Mouse (Mus musculus) erythroblast, embryonic 14.5 days (primary cell): ENCODE measurements around the gene Fance. TPM values are rescaled to one million over a fixed set of nuclear protein-coding genes. Genes with fewer than 3 reads are reported as not detected.
"Not testable (repeated sequence)": the region's sequence is repeated elsewhere in the genome, so short reads cannot be mapped to it uniquely, and the experiment has no call there.

Experiments used
- H3K27me3 ChIP-seq: 2 replicates; pipeline ENCODE4 v1.6.1; 2012; ENCODE audit warnings: inconsistent platforms; ENCODE audit not compliant: control insufficient read depth
- H3K36me3 ChIP-seq: 2 replicates; pipeline ENCODE4 v1.6.1; 2012; ENCODE audit warnings: mild to moderate bottlenecking, inconsistent platforms; ENCODE audit not compliant: control insufficient read depth
- H3K4me1 ChIP-seq: 2 replicates; pipeline ENCODE4 v1.6.1; 2012; ENCODE audit warnings: inconsistent platforms; ENCODE audit not compliant: control insufficient read depth
- H3K4me3 ChIP-seq: replicated peaks from 2 replicates; pipeline ENCODE3; 2012; ENCODE audit warnings: moderate library complexity, mild to moderate bottlenecking, inconsistent platforms
- H3K9me3 ChIP-seq: 2 replicates; pipeline ENCODE4 v1.6.1; 2012; ENCODE audit warnings: low read length, inconsistent platforms, mixed read lengths; ENCODE audit not compliant: control insufficient read depth
- GATA1 ChIP-seq: IDR thresholded peaks from 2 replicates; pipeline ENCODE4 v1.6.1; 2012; ENCODE audit warnings: low read length, inconsistent platforms, mixed read lengths
- TAL1 ChIP-seq: IDR thresholded peaks from 3 replicates; pipeline ENCODE4 v1.6.1; 2012; ENCODE audit warnings: low read length, inconsistent platforms, mixed read lengths
- polyA plus RNA-seq: library from polyadenylated mRNA; stranded (reverse); fragments of >175 nt; gene quantifications from 2 replicates; pipeline ENCODE4 v1.2.3, GENCODE M21; 2012

Gene Fance
- polyA plus RNA-seq, 1 experiment: 1.7 TPM

GRCm38 (mm10) chr17:28349901-28350465 lies 36.7 kb downstream of the Fance start:
- no peaks in the 10 kb centered on the region for H3K9me3 ChIP-seq
- no peaks in the 10 kb centered on the region for H3K36me3 ChIP-seq
- TF ChIP-seq GATA1 (no peak), TAL1 (no peak)
- peak overlapping the region; percentile 61 for H3K4me3 ChIP-seq
- H3K27me3 ChIP-seq: peaks cover 73% of the 10 kb centered on the region
- peaks cover 49% of the 10 kb centered on the region for H3K4me1 ChIP-seq

GRCm38 (mm10) chr17:28350466-28351352 lies 37.4 kb downstream of the Fance start, which contains the start of gene Tead3:
Gene Tead3, minus strand, starts transcription at chr17:28350817.
- no peak for TF ChIP-seq TAL1
- no peak for TF ChIP-seq GATA1
- H3K4me1 ChIP-seq: peaks cover 42% of the 10 kb centered on the region
- no peaks in the 10 kb centered on the region for H3K36me3 ChIP-seq
- H3K4me3 ChIP-seq: peak within 1 kb of the TSS; percentile 61
- no peaks in the 10 kb centered on the region for H3K9me3 ChIP-seq
- peaks cover 66% of the 10 kb centered on the region for H3K27me3 ChIP-seq

GRCm38 (mm10) chr17:28351353-28351890 lies 38.1 kb downstream of the Fance start:
- TF ChIP-seq TAL1 (no peak), GATA1 (no peak)
- H3K36me3 ChIP-seq: no peaks in the 10 kb centered on the region
- no peaks in the 10 kb centered on the region for H3K9me3 ChIP-seq
- peak overlapping the region; percentile 61 for H3K4me3 ChIP-seq
- H3K27me3 ChIP-seq: peaks cover 59% of the 10 kb centered on the region
- H3K4me1 ChIP-seq: peaks cover 42% of the 10 kb centered on the region

- Histone ChIP-seq H3K36me3 (no peaks in the 10 kb centered on the region), H3K4me1 (peaks cover 42% of the 10 kb centered on the region), H3K9me3 (no peaks in the 10 kb centered on the region), H3K4me3 (peak overlapping the region; percentile 61), H3K27me3 (peaks cover 59% of the 10 kb centered on the region)
- TF ChIP-seq TAL1: no peak
These were observed 38.7 kb downstream of the Fance start for GRCm38 (mm10) chr17:28352018-28352417.

- Histone ChIP-seq H3K27me3 (peaks cover 54% of the 10 kb centered on the region), H3K36me3 (no peaks in the 10 kb centered on the region), H3K9me3 (no peaks in the 10 kb centered on the region), H3K4me3 (no peak overlapping the region), H3K4me1 (peaks cover 30% of the 10 kb centered on the region)
- no peak for TF ChIP-seq GATA1
- no peak for TF ChIP-seq TAL1
These were observed 42.6 kb downstream of the Fance start for GRCm38 (mm10) chr17:28355871-28356270.

DNA sequence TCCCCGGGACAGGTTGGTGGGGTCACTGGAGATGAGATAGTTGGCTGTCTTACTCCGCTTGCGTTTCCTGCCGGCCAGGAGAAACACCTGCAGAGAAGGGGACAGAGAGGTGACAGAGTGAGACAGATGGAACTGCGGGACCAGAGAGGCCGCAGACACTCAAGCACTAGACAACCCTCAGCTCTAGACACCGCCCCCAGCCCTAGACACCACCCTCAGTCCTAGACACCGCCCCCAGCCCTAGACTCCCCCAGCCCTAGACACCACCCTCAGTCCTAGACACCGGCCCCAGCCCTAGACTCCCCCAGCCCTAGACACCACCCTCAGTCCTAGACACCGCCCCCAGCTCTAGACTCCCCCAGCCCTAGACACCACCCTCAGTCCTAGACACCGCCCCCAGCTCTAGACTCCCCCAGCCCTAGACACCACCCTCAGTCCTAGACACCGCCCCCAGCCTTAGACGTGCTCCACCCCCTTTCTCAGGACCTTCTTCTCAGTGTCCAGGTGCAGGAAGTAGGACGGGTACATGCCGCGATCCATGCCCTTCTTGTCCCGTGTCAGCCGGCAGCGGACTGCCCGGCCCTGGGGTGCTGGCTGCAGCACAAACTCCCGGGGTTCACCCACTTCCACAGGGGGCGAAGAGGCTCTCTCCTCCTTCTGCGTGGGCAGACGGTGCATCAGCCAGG lies 45.4 kb downstream of the Fance start:
- H3K4me1 ChIP-seq, H3K4me3 ChIP-seq, H3K36me3 ChIP-seq, H3K9me3 ChIP-seq: not testable (repeated sequence)
- peaks cover 60% of the 10 kb centered on the region for H3K27me3 ChIP-seq

DNA sequence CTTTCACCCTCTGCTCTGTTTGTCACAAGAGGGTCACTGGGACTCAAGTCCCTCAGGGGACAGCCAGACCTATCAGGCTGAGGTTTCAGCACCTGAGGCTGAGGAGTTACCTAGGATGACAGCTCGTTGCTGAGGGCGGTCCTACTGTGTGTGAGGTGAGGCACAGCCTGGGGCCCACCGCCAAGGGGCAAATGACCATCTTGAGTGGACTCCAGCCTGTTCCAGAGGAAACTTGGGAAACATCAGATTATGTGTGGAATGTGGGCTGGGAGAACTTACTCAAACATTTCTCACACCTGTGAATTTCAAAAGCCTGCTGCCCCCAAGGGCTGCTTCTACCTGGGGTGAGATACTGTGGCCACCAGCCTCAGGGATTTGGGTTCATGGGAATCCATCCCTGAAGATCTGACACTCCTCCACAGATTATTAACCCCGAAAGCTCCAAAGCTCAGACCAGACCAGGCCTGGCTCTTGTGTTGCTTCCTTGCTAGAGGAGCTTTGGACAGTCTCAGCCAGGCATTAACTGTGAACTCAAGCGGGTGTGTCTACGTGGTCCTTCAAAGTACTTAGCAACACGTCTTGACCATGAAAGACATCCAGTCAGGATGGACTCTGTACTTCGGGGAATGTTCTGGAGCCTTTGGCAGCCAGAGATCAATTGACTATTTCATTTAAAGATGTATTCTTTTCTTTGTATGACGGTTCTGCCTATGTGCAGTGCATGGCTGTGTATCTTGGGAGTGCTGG lies 47.4 kb downstream of the Fance start:
- no peaks in the 10 kb centered on the region for H3K36me3 ChIP-seq
- no peaks in the 10 kb centered on the region for H3K9me3 ChIP-seq
- no peak overlapping the region for H3K4me3 ChIP-seq
- TF ChIP-seq TAL1 (no peak), GATA1 (no peak)
- peaks cover 79% of the 10 kb centered on the region for H3K27me3 ChIP-seq
- H3K4me1 ChIP-seq: peaks cover 2% of the 10 kb centered on the region; the same call in 1 of the 2 replicates

DNA sequence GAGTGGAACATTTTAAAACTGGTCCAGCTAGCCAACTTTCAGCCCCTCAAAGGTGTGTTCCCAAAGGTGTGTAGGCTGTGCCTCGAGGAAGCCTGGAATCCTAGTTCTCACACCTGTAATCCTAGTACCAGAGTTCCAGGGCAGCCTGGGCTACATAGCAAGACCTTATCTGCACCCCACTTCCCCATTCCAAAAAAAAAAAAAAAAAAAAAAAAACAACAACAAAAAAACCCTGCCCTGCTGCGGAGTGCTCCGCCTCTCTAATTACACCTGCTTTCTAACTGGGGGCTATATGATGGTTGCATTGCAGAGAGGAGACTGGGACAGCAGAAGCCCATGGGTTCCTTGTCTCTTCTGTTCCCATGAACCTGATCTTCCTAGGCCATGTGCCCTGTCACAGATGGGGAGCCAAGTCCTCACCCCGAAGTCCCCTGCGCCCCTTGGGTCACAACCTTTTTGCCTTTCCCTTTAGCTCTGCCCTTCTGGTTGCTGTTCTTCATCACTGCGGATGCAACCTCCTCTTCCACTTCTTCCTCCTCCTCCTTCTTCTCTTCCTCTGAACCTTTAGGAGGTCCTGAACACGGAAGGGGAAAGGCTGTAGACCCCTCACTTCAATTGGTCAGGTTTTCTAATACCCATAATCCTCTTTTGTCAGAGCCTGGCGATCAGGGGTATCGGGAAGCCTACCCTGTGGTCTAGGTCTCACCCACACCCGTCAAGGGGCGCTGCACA lies 48.8 kb downstream of the Fance start:
- H3K4me3 ChIP-seq: no peak overlapping the region
- H3K27me3 ChIP-seq: peaks cover 85% of the 10 kb centered on the region

More for the DNA sequence above, 48.8 kb downstream of the Fance start:
- H3K9me3 ChIP-seq: no peaks in the 10 kb centered on the region
- no peaks in the 10 kb centered on the region for H3K36me3 ChIP-seq
- H3K4me1 ChIP-seq: peaks cover 2% of the 10 kb centered on the region; the same call in 1 of the 2 replicates
- no peak for TF ChIP-seq TAL1
